Mouse (Mus musculus): ENCODE results near the gene Rab3gap1. TPM values are rescaled to one million over a fixed set of nuclear protein-coding genes. Genes with fewer than 3 reads are reported as not detected.

Gene Rab3gap1
- polyA plus RNA-seq, 1 experiment from 2014 or later, result 17.9 TPM

Other genes starting within 250 kb of the Rab3gap1 start
- 3.0 and 4.2 TPM in 2 replicates for gene Tmem163, start 189.2 kb upstream of the Rab3gap1 start, polyA plus RNA-seq (2016; fragmentation: Nextera tagmentation; extraction: Ambion mirVana)
- 0.11 and 0.22 TPM in 2 replicates for gene Acmsd, start 139.4 kb upstream of the Rab3gap1 start, polyA plus RNA-seq (2016; fragmentation: Nextera tagmentation; extraction: Ambion mirVana)
- 98.0 and 102 TPM in 2 replicates for gene Ccnt2, start 94.6 kb upstream of the Rab3gap1 start, polyA plus RNA-seq (2016; fragmentation: Nextera tagmentation; extraction: Ambion mirVana)
- gene Map3k19, start 13.7 kb upstream of the Rab3gap1 start, polyA plus RNA-seq (2016; fragmentation: Nextera tagmentation; extraction: Ambion mirVana), result 0.02 and 0.05 TPM in 2 replicates
- gene Zranb3, start 234.3 kb downstream of the Rab3gap1 start, polyA plus RNA-seq (2016; fragmentation: Nextera tagmentation; extraction: Ambion mirVana), result 14.9 and 15.8 TPM in 2 replicates
- 81.0 and 83.9 TPM in 2 replicates for gene R3hdm1, start 234.5 kb downstream of the Rab3gap1 start, polyA plus RNA-seq (2016; fragmentation: Nextera tagmentation; extraction: Ambion mirVana)